Mouse (Mus musculus): ENCODE data around the gene Lhb. TPM values are rescaled to one million over a fixed set of nuclear protein-coding genes. Genes with fewer than 3 reads are reported as not detected.
A peak's percentile ranks its signal among the peaks of the same experiment; 100 is the strongest.
"Not testable (repeated sequence)": the region's sequence is repeated elsewhere in the genome, so short reads cannot be mapped to it uniquely, and the experiment has no call there.

Gene Lhb
- total RNA-seq, 2 experiments from 2014 or later = not detected

DNA sequence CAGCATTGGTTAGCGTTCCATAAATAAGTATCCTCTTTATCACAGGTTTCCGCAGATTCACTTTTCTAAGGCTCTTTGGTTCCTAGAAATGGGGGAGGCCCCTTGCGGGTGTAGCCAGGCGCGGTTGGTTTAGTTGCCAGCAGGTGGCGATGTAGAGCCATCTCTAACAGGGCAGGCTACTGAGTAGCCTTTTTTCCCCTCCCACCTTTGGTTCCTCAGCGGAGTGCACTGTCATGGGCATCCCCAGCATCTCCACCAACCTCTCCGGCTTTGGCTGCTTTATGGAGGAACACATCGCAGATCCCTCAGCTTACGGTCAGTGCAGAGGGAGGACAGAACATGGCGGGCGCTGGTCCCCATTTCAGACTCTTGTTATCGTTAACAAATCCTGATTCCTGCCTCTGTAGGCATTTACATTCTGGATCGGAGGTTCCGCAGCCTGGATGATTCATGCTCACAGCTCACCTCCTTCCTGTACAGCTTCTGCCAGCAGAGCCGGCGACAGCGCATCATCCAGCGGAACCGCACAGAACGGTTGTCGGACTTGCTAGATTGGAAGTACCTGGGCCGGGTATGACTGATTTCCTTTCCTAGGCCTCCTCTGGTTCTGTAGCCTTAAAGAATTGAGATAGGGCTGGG is 30.8 kb downstream of the Lhb start:
- peak; percentile 98 for ATAC-seq (ENCODE audit: poor library complexity, severe bottlenecking)

GRCm38 (mm10) chr7:45454971-45455370 is 34.4 kb downstream of the Lhb start:
- no peak for ATAC-seq (ENCODE audit: poor library complexity, severe bottlenecking)

DNA sequence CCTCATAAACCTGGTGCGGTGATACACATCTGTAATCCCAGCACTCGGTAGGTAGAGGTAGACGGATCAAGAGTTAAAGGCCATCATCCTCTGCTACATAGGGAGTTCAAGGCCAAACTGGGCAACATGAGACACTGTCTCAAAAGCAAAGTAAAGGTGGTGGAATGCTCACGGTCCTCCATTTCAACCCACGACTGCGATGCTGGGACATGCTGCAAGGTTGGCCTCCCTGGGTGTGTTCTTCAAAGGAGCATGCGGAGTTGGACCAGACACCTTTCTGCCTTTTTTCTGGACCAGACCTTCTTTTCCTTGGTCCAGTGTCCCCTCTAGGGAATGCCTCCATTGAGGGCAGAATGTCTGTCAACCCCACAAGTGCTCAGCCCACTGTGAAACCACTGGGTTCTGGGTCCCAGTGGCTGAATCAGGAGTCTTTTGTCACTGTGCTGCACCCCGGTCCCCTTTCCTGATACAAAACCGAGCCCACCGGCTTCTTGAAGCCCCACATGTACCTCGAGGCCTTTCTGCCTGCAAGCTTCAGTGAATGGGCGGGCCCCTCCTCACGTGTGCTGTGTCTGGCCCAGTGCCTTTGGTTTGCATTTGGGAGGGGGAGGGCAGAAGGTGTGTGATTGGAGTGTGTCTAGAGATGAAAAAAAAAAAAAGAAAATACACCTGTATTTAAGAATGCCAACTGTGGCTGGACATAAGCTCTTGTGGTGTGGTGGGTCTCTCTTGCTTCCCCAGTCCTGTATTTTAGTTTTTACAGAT is 35.5 kb downstream of the Lhb start:
- no peak for ATAC-seq (ENCODE audit: poor library complexity, severe bottlenecking)

DNA sequence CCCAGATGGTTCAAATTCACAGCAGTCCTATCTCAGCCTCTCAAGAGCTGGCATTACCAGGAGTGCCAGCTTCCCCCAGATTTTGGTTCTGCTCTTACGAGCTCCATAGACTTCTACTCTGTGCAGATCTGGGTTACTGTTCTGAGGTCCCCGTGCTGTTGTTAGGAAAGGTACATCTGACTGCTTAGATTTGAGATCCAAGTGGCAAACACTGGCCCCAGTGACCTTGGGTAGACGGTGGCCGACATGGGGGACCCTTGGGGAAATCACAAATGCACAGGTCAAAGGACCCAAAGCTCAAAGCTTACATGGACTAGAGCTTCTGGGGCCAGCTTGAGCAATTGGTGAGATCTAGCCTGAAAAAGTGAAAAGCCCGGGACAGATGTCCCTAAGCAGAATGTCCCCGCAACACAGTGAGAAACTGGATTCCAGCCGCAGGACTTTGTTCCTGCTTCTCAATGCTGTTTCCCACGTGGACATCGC is 36.1 kb downstream of the Lhb start:
- no peak for ATAC-seq (ENCODE audit: poor library complexity, severe bottlenecking)

DNA sequence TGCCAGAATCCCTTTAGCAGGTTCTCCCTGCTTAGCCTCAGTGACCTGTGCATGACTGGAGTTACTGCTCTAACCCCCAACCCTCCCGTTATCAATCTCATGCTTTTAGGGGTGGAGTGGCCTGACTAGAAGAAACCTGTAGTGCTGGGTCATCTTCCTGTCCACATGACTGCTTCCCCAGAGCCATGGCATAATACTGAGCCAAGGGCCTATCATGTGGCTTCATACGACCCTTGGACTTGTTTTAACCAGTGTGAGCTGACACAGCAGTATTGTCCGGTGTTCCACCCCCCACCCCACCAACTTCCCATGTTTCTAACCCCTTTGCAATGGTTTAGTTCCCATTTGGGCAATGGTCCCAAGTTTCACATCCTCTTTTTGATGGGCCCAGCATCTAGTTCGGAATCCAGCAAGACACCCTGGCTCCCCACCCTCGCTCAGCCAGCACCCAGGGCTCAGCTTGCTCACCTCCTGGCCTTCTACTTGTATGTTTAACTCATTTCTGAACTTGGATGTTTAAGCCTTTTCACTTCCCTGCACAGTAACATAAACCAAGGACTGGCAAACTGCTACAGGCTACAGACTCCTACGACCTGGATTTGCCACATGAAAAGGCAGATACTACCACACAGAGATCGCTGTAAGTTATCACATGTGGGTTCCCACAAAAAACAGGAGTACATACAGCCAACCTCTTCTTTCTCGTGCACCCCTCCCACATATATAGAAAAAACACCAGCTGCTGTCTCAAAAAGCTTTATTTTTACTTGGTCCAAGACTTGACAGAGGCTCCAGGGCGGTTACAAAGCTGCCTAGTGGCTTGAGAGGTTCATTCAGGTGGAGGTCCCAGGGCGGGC is 36.8 kb downstream of the Lhb start:
- ATAC-seq (ENCODE audit: poor library complexity, severe bottlenecking) = peak; percentile 50

GRCm38 (mm10) chr7:45458748-45459563 is 38.3 kb downstream of the Lhb start:
- peak; percentile 30 for ATAC-seq (ENCODE audit: poor library complexity, severe bottlenecking)

DNA sequence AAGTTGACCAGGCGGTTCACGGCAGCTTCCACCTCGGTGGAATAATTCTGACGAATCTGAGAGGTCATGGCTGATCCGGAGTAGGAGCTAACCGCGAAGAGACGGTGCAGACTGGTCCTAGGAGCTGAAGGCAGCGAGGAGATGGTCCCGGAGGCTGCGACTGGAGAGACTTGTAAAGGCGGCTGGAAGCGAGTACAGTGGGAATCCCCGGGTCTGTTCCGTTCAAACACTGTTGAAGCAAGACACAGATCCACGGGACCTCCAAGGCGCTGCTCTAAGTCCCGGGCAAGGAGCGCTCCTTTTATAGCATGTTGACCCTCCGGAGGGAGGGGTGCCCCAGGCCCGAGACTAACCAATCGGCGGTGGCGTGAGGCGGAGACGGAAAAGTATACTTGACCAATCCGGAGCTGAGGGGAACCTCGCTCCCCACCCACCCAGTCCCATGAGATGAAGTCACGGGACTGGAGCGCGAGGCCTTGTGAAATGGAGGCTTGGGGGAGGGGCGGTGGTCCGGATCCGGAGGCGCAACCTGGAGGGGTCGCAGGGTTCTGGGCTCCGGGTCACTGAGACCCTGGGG is 39.0 kb downstream of the Lhb start, which contains the start of gene Ftl1:
Gene Ftl1 (minus strand): TSS at position 321 of the 577 bp plus-strand sequence.
- ATAC-seq (ENCODE audit: poor library complexity, severe bottlenecking) = peak; percentile 83

GRCm38 (mm10) chr7:45460377-45460776 is 39.8 kb downstream of the Lhb start:
- no peak for ATAC-seq (ENCODE audit: poor library complexity, severe bottlenecking)

GRCm38 (mm10) chr7:45460860-45461314 is 40.3 kb downstream of the Lhb start:
- peak; percentile 51 for ATAC-seq (ENCODE audit: poor library complexity, severe bottlenecking)

DNA sequence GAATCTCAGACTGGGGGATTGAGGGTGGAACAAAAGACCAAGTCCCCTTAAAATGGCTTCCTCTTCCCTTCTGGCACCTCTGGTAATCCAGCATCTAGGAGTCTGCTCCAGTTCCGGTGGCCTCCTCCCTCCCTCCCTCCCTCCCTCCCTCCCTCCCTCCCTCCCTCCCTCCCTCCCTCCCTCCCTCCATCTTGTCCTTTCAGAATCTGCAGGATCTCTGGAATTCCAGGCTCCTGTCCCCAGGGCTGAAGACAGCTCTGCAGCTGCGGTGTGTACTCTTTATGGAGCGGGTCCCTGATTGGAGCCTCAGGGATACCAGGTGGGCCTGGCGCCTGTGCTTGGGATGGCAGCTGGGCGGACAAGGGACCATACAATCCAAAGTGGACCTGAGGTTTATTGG is 40.7 kb downstream of the Lhb start:
- ATAC-seq (ENCODE audit: poor library complexity, severe bottlenecking) = no peak

GRCm38 (mm10) chr7:45461781-45462180 is 41.2 kb downstream of the Lhb start:
- ATAC-seq (ENCODE audit: poor library complexity, severe bottlenecking) = no peak

DNA sequence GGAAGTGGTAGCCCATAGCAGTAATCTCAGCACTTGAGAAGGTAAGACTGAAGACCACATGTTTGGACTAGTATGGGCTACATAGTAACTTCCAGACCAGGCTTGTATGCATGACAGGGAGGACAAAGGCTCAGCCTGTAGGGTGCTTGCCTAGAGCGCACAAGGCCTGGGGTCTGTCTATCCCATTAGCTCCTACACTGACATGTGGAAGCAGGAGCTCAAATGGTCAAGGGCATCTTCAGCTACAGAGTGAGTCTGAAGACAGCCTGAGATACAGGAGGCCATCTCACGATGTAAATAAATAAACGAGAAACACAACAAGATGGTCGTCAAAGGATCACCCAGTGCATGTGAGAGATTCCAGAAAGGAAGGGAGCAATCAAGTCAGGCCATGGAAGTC is 41.7 kb downstream of the Lhb start:
- no peak for ATAC-seq (ENCODE audit: poor library complexity, severe bottlenecking)

DNA sequence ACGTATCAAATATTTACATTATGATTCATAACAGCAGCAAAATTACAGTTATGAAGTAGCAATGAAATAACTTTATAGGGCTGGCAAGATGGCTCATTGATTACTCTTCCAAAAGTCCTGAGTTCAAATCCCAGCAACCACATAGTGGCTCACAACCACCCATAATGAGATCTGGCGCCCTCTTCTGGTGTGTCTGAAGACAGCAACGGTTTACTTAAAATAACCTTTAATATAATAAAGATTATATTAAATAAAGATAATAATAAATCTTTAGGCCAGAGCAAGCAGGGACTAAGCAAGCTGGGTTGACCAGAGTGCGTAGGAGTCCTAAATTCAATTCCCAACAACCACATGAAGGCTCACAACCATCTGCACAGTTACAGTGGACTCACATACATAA is 42.2 kb downstream of the Lhb start:
- not testable (repeated sequence) for ATAC-seq (ENCODE audit: poor library complexity, severe bottlenecking)

- ATAC-seq (ENCODE audit: poor library complexity, severe bottlenecking) = no peak
Observed at GRCm38 (mm10) chr7:45463987-45464778, 43.6 kb downstream of the Lhb start.

DNA sequence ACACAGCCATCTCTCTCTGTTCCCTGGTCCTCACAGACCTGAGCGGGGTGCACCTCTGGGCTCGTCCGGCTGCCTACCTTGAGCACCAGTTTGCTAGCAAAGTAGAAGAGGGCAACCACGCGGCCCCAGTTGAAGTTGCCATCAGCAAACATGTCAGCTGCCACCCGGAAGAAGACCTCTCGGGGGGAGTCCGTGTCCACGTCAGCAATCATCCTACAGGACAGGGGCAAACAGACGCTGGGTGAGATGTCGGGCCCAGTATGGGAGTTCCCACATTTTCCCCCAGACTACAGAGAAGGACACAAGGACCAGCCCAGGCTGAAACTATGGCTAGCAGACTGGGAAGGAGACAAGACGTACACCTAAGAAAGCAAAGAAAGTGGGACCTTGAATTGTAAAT is 44.5 kb downstream of the Lhb start:
- ATAC-seq (ENCODE audit: poor library complexity, severe bottlenecking) = no peak

DNA sequence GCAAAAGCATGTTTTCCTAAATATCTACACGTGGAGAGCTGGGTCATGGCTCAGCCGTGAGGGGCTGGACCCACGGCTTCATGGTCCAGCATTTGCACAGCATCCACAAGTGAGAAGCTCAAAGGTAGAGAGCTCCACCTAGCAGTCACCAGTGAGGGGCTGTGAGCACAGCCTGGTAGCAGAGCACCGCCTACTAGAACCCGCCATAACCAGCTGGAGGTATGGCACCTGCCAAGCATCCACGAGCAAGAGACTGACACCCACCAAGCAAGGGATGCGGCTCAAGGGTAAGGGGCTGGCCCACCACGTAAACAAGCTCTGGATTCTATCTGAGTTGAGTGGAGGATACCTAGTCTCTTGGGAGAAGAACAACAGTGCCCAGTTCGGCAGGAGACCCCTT is 44.9 kb downstream of the Lhb start:
- no peak for ATAC-seq (ENCODE audit: poor library complexity, severe bottlenecking)

DNA sequence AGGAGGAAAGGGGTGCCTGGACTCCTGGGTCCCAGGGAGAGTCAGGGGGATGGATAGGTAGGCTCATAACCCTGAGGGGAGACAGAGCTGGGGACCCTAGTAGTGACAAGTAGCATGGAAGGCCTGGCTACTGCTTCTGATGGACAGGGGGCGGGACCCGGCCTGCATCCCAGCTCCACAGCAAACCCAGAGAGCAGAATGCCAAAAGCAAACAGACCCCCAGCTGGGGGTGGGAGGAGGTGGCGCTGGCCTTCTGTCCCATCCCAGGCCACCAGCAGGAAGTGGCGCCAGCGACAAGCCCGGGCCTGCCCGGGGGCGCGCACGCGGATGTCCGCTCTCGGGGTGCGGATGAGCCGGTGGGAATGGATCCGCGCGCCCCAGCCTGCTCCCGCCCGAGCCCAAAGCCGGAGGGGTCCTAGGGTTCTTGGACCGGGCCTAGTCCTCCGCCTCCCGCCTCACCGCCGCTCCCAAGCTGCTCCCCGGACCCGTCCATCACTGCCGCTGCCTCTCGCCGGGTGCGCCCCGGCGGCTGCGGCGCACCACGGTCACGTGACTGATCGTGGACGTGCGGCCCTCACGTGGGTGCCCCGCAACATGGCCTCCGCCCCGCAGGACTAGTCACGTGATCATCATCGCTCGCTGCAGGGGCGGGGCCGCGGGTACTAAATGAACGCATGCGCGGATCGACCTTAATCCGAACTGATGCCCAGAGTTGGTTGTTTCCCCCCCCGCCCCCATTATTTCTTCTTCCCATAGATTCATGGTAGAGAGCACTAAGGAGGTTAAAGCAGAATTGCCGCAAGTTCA is 45.9 kb downstream of the Lhb start, which contains the start of gene Bax:
Gene Bax (minus strand): TSS at position 616 of the 807 bp plus-strand sequence.
- peak; percentile 92 for ATAC-seq (ENCODE audit: poor library complexity, severe bottlenecking)

DNA sequence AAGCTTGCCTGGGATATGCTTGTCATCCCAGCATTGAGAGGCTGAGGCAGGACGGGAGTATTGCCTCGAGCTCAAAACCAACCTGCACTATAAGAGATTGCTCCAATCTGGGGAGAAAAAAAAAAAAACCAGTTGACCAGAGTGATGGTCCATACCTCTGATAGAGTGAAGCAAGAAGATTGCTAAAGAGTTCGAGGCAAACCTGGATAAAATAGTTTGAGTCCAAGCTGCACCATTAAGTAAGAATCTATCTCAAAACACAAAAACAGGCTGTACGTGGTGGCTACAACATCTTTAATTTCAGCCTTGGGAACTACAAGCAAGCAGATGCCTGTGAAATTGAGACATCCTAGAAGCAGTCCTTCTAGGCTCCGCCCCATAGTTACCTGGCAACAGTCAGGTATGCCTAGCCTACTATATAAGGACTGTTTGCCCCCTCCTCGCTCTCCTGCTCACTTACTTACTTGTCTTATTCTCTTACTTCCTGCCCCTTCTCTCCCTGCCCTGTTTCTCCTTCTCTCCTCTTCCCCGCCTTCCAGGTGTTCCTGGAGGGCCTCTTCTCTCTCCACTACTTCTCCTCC is 46.6 kb downstream of the Lhb start:
- peak; percentile 22; the same call in 1 of the 2 replicates for ATAC-seq (ENCODE audit: poor library complexity, severe bottlenecking)

Data from megakaryocyte, adult 5-6 weeks (primary cell).